Mouse (Mus musculus) CH12.LX (cell line): ENCODE results near the gene Slc25a18. TPM values are rescaled to one million over a fixed set of nuclear protein-coding genes. Genes with fewer than 3 reads are reported as not detected.

Source experiments
- DNase-seq: peaks from one replicate; pipeline ENCODE4 v3.0.0-alpha.2; 2013; ENCODE audit errors: extremely low read depth
- H3K27ac ChIP-seq: 2 replicates; pipeline ENCODE4 v1.5.1; 2012; ENCODE audit warnings: low read depth, mild to moderate bottlenecking, control low read depth, moderate library complexity; ENCODE audit not compliant: insufficient read depth
- H3K27me3 ChIP-seq: replicated peaks from 2 replicates; pipeline ENCODE3; 2012; ENCODE audit warnings: inconsistent platforms
- H3K36me3 ChIP-seq, 2 experiments: replicated peaks in 1 of 2; 2 replicates each; pipeline versions ENCODE3 to v1.6.1; 2012; ENCODE audit warnings: inconsistent platforms in 1 of 2, low read length in 1 of 2, mild to moderate bottlenecking in 1 of 2, mixed read lengths in 1 of 2, moderate library complexity in 1 of 2; ENCODE audit not compliant: control insufficient read depth in 1 of 2, insufficient read depth in 1 of 2
- H3K4me1 ChIP-seq, 2 experiments: 2 replicates each; pipeline ENCODE4 v1.6.1; 2012; ENCODE audit warnings: inconsistent platforms in 1 of 2, moderate library complexity in 1 of 2; ENCODE audit not compliant: insufficient read depth in 2 of 2, control insufficient read depth in 1 of 2
- H3K4me2 ChIP-seq: 2 replicates; pipeline ENCODE4 v1.6.1; 2012; ENCODE audit warnings: low read depth, mild to moderate bottlenecking, control low read depth; ENCODE audit not compliant: poor library complexity, insufficient read depth, severe bottlenecking
- H3K4me3 ChIP-seq, 3 experiments: fragments of 150-350 bp in 1 of 3; sonication (generic) in 1 of 3; replicated peaks in 1 of 3; 2 replicates each; pipeline versions ENCODE3 to v1.5.1; 2011 to 2012; ENCODE audit warnings: low read depth in 2 of 3, low read length in 2 of 3, mild to moderate bottlenecking in 2 of 3, moderate library complexity in 2 of 3, control low read depth in 1 of 3, improper control_type of control experiment in 1 of 3, inconsistent platforms in 1 of 3, mixed read lengths in 1 of 3; ENCODE audit not compliant: poor library complexity in 1 of 3
- H3K79me2 ChIP-seq: replicated peaks from 2 replicates; pipeline ENCODE4 v1.6.1; 2012; ENCODE audit warnings: mild to moderate bottlenecking, moderate library complexity; ENCODE audit not compliant: control insufficient read depth, poor library complexity, insufficient read depth, severe bottlenecking; ENCODE audit errors: extremely low read depth
- H3K9ac ChIP-seq: 2 replicates; pipeline ENCODE4 v1.6.1; 2012; ENCODE audit warnings: low read depth, mild to moderate bottlenecking, control low read depth, moderate library complexity; ENCODE audit not compliant: insufficient read depth
- H3K9me3 ChIP-seq: replicated peaks from 2 replicates; pipeline ENCODE3; 2012; ENCODE audit warnings: low read length, inconsistent platforms, mixed read lengths
- CHD1 ChIP-seq: IDR thresholded peaks from 2 replicates; pipeline ENCODE4 v1.6.1; 2012; ENCODE audit warnings: low read depth, low read length, improper control_type of control experiment, inconsistent platforms
- CHD2 ChIP-seq: IDR thresholded peaks from 2 replicates; pipeline ENCODE4 v1.6.1; 2011; ENCODE audit warnings: low read length, improper control_type of control experiment
- CTCF ChIP-seq, 2 experiments: IDR thresholded peaks in 1 of 2; conservative IDR thresholded peaks in 1 of 2; 2 replicates each; pipeline ENCODE4 v1.5.1; 2011 to 2012; ENCODE audit warnings: low read depth in 2 of 2, low read length in 2 of 2, improper control_type of control experiment in 1 of 2, inconsistent platforms in 1 of 2, mild to moderate bottlenecking in 1 of 2, moderate library complexity in 1 of 2
- ELF1 ChIP-seq: IDR thresholded peaks from 2 replicates; pipeline ENCODE4 v1.6.1; 2014; ENCODE audit warnings: low read depth, mild to moderate bottlenecking, inconsistent platforms, low read length, improper control_type of control experiment
- EP300 ChIP-seq: IDR thresholded peaks from 2 replicates; pipeline ENCODE4 v1.6.1; 2011; ENCODE audit warnings: low read length, improper control_type of control experiment
- HCFC1 ChIP-seq: IDR thresholded peaks from 2 replicates; pipeline ENCODE4 v1.6.1; 2012; ENCODE audit warnings: low read depth, mild to moderate bottlenecking, inconsistent platforms, low read length, improper control_type of control experiment
- IRF4 ChIP-seq: IDR thresholded peaks from 2 replicates; pipeline ENCODE4 v1.6.1; 2014; ENCODE audit warnings: low read depth, mild to moderate bottlenecking, inconsistent platforms, low read length, improper control_type of control experiment
- JUND ChIP-seq: conservative IDR thresholded peaks from 2 replicates; pipeline ENCODE4 v1.6.1; 2011; ENCODE audit warnings: low read depth, low read length, improper control_type of control experiment
- MAZ ChIP-seq: IDR thresholded peaks from 2 replicates; pipeline ENCODE4 v1.6.1; 2012; ENCODE audit warnings: low read depth, mild to moderate bottlenecking, inconsistent platforms, low read length, improper control_type of control experiment, moderate library complexity
- MEF2A ChIP-seq: IDR thresholded peaks from 2 replicates; pipeline ENCODE4 v1.6.1; 2014; ENCODE audit warnings: low read depth, mild to moderate bottlenecking, inconsistent platforms, low read length, improper control_type of control experiment, borderline replicate concordance
- MYC ChIP-seq: IDR thresholded peaks from 2 replicates; pipeline ENCODE4 v1.6.1; 2011; ENCODE audit warnings: low read depth, mild to moderate bottlenecking, improper control_type of control experiment, low read length
- NELFE ChIP-seq: IDR thresholded peaks from 2 replicates; pipeline ENCODE4 v1.6.1; 2011; ENCODE audit warnings: low read depth, low read length, improper control_type of control experiment
- NRF1 ChIP-seq: IDR thresholded peaks from 2 replicates; pipeline ENCODE4 v1.6.1; 2014; ENCODE audit warnings: low read depth, mild to moderate bottlenecking, inconsistent platforms, low read length, improper control_type of control experiment, moderate library complexity
- RAD21 ChIP-seq: IDR thresholded peaks from 2 replicates; pipeline ENCODE4 v1.6.1; 2011; ENCODE audit warnings: low read depth, mild to moderate bottlenecking, low read length, improper control_type of control experiment, moderate library complexity
- RCOR1 ChIP-seq: conservative IDR thresholded peaks from 2 replicates; pipeline ENCODE4 v1.6.1; 2012; ENCODE audit warnings: low read depth, mild to moderate bottlenecking, inconsistent platforms, low read length, improper control_type of control experiment
- USF2 ChIP-seq: conservative IDR thresholded peaks from 2 replicates; pipeline ENCODE4 v1.6.1; 2011; ENCODE audit warnings: low read depth, low read length, improper control_type of control experiment
- ZC3H11A ChIP-seq: IDR thresholded peaks from 2 replicates; pipeline ENCODE4 v1.6.1; 2012; ENCODE audit warnings: low read depth, mild to moderate bottlenecking, inconsistent platforms, low read length, improper control_type of control experiment
- ZNF384 ChIP-seq: IDR thresholded peaks from 2 replicates; pipeline ENCODE4 v1.6.1; 2012; ENCODE audit warnings: low read depth, low read length, improper control_type of control experiment, inconsistent platforms
- dilution Hi-C: fragments of 300-500 bp; cut with MboI; formaldehyde crosslinking; loops from 2 replicates; pipeline ENCODE4 v1.14.3; 2020; ENCODE audit warnings: low sequenced_read_pairs; ENCODE audit not compliant: extremely low pct_unique_long_range_greater_than_20kb, extremely low pct_ligation_motif_present
- in situ Hi-C: fragments of 300-500 bp; cut with MboI; formaldehyde crosslinking; loops from 3 replicates; pipeline ENCODE4 v1.14.3; 2019; ENCODE audit warnings: low sequenced_read_pairs, low pct_ligation_motif_present, low pct_unique_long_range_greater_than_20kb, mixed read lengths
- polyA plus RNA-seq: library from polyadenylated mRNA; unstranded; fragments of >175 nt; gene quantifications from 2 replicates; pipeline ENCODE4 v1.2.1, GENCODE M21; 2012; ENCODE audit warnings: low read depth; ENCODE audit not compliant: insufficient read length
- total RNA-seq, 2 experiments: library from RNA; depleted of rRNA; stranded (reverse); fragments of 300-350 nt in 1 of 2; fragments of >200 nt in 1 of 2; gene quantifications; 2 replicates each; pipeline ENCODE4 v1.2.3; 2012 to 2014

The Slc25a18 gene
- total and polyA plus RNA-seq, 3 experiments, result 0.08 to 0.51 (median 0.19) TPM

- no peaks in the 10 kb centered on the region for H3K27me3 ChIP-seq
- peak; percentile 85 for DNase-seq
- H3K4me3 ChIP-seq, result no peak overlapping the region
- no peaks in the 10 kb centered on the region for H3K79me2 ChIP-seq
- H3K9ac ChIP-seq, result no peak overlapping the region
- in situ Hi-C loops, result no loop called here
- H3K36me3 ChIP-seq, result peaks cover 51 to 69% of the 10 kb centered on the region in 2 experiments
- dilution Hi-C loops, result no loop called here
- no peak overlapping the region for H3K27ac ChIP-seq
- H3K4me2 ChIP-seq, result no peak overlapping the region
- TF ChIP-seq EP300 (peak; percentile 77), ZNF384 (no peak), CHD2 (peak; percentile 67), ZC3H11A (no peak), IRF4 (0 out of 2 replicates have a peak, but pooled peaks have one; percentile 8), MEF2A (peak; percentile 43; the same call in 1 of the 2 replicates), MAZ (0 out of 2 replicates have a peak, but pooled peaks have one; percentile 26), RAD21 (no peak), CTCF (conservative IDR thresholded peaks at IDR 0.05 in 1 of 2, IDR thresholded peaks at IDR 0.05 in 1 of 2; ENCODE audit: low read depth in 2 of 2, low read length in 2 of 2) (no peak)
- peaks cover 9 to 36% of the 10 kb centered on the region in 2 experiments; a peak in 3 of 4 replicates for H3K4me1 ChIP-seq
- no peaks in the 10 kb centered on the region for H3K9me3 ChIP-seq
Observed at GRCm38 (mm10) chr6:120790717-120791116, 17.3 kb downstream of the Slc25a18 start.

GRCm38 (mm10) chr6:120792947-120793346 is 19.6 kb downstream of the Slc25a18 start:
- Histone ChIP-seq H3K36me3 (peaks cover 72 to 80% of the 10 kb centered on the region in 2 experiments), H3K4me3 (no peak overlapping the region), H3K79me2 (no peaks in the 10 kb centered on the region), H3K27me3 (no peaks in the 10 kb centered on the region), H3K9me3 (no peaks in the 10 kb centered on the region), H3K9ac (no peak overlapping the region), H3K4me1 (peaks cover 10 to 40% of the 10 kb centered on the region in 2 experiments), H3K27ac (no peak overlapping the region), H3K4me2 (no peak overlapping the region)
- in situ Hi-C loops (no loop called here), dilution Hi-C loops (no loop called here)
- TF ChIP-seq RCOR1 (no peak), CTCF (conservative IDR thresholded peaks at IDR 0.05 in 1 of 2, IDR thresholded peaks at IDR 0.05 in 1 of 2; ENCODE audit: low read depth in 2 of 2, low read length in 2 of 2) (peak in 1 of 2 experiments; percentile 24; a peak in 2 of 4 replicates)
- no peak for DNase-seq

GRCm38 (mm10) chr6:120795422-120796086 is 22.2 kb downstream of the Slc25a18 start:
- dilution Hi-C loops, result no loop called here
- no peaks in the 10 kb centered on the region for H3K79me2 ChIP-seq
- TF ChIP-seq USF2 (no peak), IRF4 (no peak), NRF1 (no peak), HCFC1 (no peak), NELFE (no peak), ZNF384 (no peak), CHD1 (no peak), EP300 (no peak), ELF1 (no peak), CTCF (conservative IDR thresholded peaks at IDR 0.05 in 1 of 2, IDR thresholded peaks at IDR 0.05 in 1 of 2; ENCODE audit: low read depth in 2 of 2, low read length in 2 of 2) (no peak), MYC (no peak), JUND (no peak)
- no peak for DNase-seq
- H3K9me3 ChIP-seq, result no peaks in the 10 kb centered on the region
- H3K4me1 ChIP-seq, result peaks cover 19 to 59% of the 10 kb centered on the region in 2 experiments
- H3K27ac ChIP-seq, result no peak overlapping the region
- no peak overlapping the region for H3K9ac ChIP-seq
- no peak overlapping the region for H3K4me3 ChIP-seq
- no peak overlapping the region for H3K4me2 ChIP-seq
- peaks cover 86 to 90% of the 10 kb centered on the region in 2 experiments for H3K36me3 ChIP-seq
- H3K27me3 ChIP-seq, result no peaks in the 10 kb centered on the region
- in situ Hi-C loops, result no loop called here
